ENCODE assay signal across 14 mouse cellular contexts in the genomic region with DNA sequence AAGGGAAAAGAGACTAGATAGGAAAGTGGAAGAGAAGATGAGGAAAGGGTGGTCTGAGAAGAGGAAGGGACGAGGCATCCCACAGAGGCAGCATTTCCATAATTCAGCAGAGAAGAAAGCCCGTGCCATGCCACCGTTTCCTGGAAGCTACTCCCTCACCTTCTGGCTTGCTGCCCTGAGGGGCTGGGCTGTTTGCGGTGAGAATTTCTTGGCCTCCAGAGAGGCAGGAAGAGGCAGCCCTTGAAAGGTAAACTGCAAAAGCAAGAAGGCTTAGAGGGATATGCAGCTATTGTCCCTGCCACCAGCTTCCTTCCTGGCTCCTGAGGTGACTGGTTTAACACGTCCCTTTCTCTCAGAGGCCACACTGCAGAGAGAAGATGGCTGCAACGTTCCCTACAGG.
DNase-seq lines count a peak whose midpoint lies in the region; ATAC-seq lines count a peak whose summit lies in the region.
"Had no signal": no experiment of that assay in that cellular context is flagged by ENCODE, and none has a peak within 500 bp of the region (broad histone marks: within the 10 kb centered on the region; RNA-seq: fewer than 3 reads in every experiment).

No protein-coding gene starts in this region.

- 39% methylated on average over 6 of the region's 6 CpGs for WGBS in forebrain, embryonic 12.5 days
- WGBS in forebrain, embryonic 11.5 days, result 43% methylated on average over 6 of the region's 6 CpGs
- 23% methylated on average over 6 of the region's 6 CpGs for WGBS in forebrain, embryonic 14.5 days
- WGBS in intestine, embryonic 16.5 days, result 30% methylated on average over 6 of the region's 6 CpGs

- no peaks in the 10 kb centered on the region for H3K27me3 ChIP-seq in forebrain, embryonic 12.5 days
- no peaks in the 10 kb centered on the region for H3K27me3 ChIP-seq in forebrain, embryonic 11.5 days (ENCODE audit: control insufficient read depth, insufficient read depth, low read length)
- no peaks in the 10 kb centered on the region for H3K27me3 ChIP-seq in forebrain, embryonic 14.5 days (replicated peaks; ENCODE audit: control insufficient read depth, insufficient read depth, low read length)
- H3K27me3 ChIP-seq in intestine, embryonic 16.5 days (replicated peaks; ENCODE audit: control insufficient read depth, insufficient read depth, low read length), result no peaks in the 10 kb centered on the region
- H3K27me3 ChIP-seq: embryonic facial prominence, embryonic 15.5 days; hindbrain, embryonic 15.5 days had no signal

- ATAC-seq in forebrain, embryonic 12.5 days (ENCODE audit: low FRiP score), result no peak
- no peak for ATAC-seq in forebrain, embryonic 11.5 days (replicated peaks; ENCODE audit: low FRiP score)
- no peak for ATAC-seq in forebrain, embryonic 14.5 days
- ATAC-seq in intestine, embryonic 16.5 days, result no peak

- no peak for DNase-seq in forebrain, embryonic 11.5 days (ENCODE audit: low spot score)
- DNase-seq in ovary, postnatal 14 days (ENCODE audit: low spot score), result peak; percentile 18
- no peak for DNase-seq in ovary, adult 18-20 months (ENCODE audit: low spot score)
- DNase-seq in forebrain, embryonic 14.5 days (ENCODE audit: low spot score), result peak; percentile 50
- DNase-seq in lung, postnatal 25 days (ENCODE audit: low spot score), result peak; percentile 4
- DNase-seq in layer of hippocampus, adult 11-12 months (ENCODE audit: low spot score), result no peak
- DNase-seq: adrenal gland, adult 8-10 months; liver; right cerebral cortex, postnatal 25 days had no signal

- no peaks in the 10 kb centered on the region for H3K9me3 ChIP-seq in forebrain, embryonic 12.5 days
- no peaks in the 10 kb centered on the region for H3K9me3 ChIP-seq in forebrain, embryonic 11.5 days (ENCODE audit: control insufficient read depth, low read length)
- no peaks in the 10 kb centered on the region for H3K9me3 ChIP-seq in forebrain, embryonic 14.5 days (replicated peaks; ENCODE audit: control insufficient read depth, low read length)
- H3K9me3 ChIP-seq in intestine, embryonic 16.5 days (ENCODE audit: control insufficient read depth, low read length), result no peaks in the 10 kb centered on the region
- H3K9me3 ChIP-seq: embryonic facial prominence, embryonic 15.5 days; heart, embryonic 10.5 days; hindbrain, embryonic 15.5 days had no signal

- H3K4me3 ChIP-seq in forebrain, embryonic 12.5 days (replicated peaks), result no peak overlapping the region
- H3K4me3 ChIP-seq in forebrain, embryonic 11.5 days (ENCODE audit: low read depth, low read length), result no peak overlapping the region
- H3K4me3 ChIP-seq in forebrain, embryonic 14.5 days (ENCODE audit: low read depth, low read length), result no peak overlapping the region
- H3K4me3 ChIP-seq in intestine, embryonic 16.5 days (ENCODE audit: low read length), result no peak overlapping the region
- H3K4me3 ChIP-seq: embryonic facial prominence, embryonic 15.5 days; heart, embryonic 10.5 days; hindbrain, embryonic 15.5 days had no signal

- H3K4me1 ChIP-seq in forebrain, embryonic 12.5 days, result peaks cover 30% of the 10 kb centered on the region
- no peaks in the 10 kb centered on the region; the same call in 1 of the 2 replicates for H3K4me1 ChIP-seq in forebrain, embryonic 11.5 days (replicated peaks; ENCODE audit: control insufficient read depth, insufficient read depth, low read length)
- peaks cover 31% of the 10 kb centered on the region for H3K4me1 ChIP-seq in forebrain, embryonic 14.5 days (ENCODE audit: control insufficient read depth, insufficient read depth, low read length)
- no peaks in the 10 kb centered on the region for H3K4me1 ChIP-seq in intestine, embryonic 16.5 days (ENCODE audit: control insufficient read depth, insufficient read depth, low read length)

- no peak overlapping the region for H3K4me2 ChIP-seq in forebrain, embryonic 12.5 days
- H3K4me2 ChIP-seq in forebrain, embryonic 11.5 days (ENCODE audit: low read depth, low read length, severe bottlenecking), result no peak overlapping the region
- no peak overlapping the region for H3K4me2 ChIP-seq in forebrain, embryonic 14.5 days (ENCODE audit: low read length)
- no peak overlapping the region for H3K4me2 ChIP-seq in intestine, embryonic 16.5 days (ENCODE audit: low read depth, low read length)
- H3K4me2 ChIP-seq: embryonic facial prominence, embryonic 15.5 days; hindbrain, embryonic 15.5 days had no signal

- H3K27ac ChIP-seq in forebrain, embryonic 12.5 days, result peak overlapping the region; percentile 44
- no peak overlapping the region for H3K27ac ChIP-seq in forebrain, embryonic 11.5 days (ENCODE audit: low read depth, low read length)
- H3K27ac ChIP-seq in forebrain, embryonic 14.5 days (ENCODE audit: low read depth, low read length), result no peak overlapping the region; the same call in 1 of the 2 replicates
- H3K27ac ChIP-seq in intestine, embryonic 16.5 days (ENCODE audit: low read length), result no peak overlapping the region
- H3K27ac ChIP-seq: embryonic facial prominence, embryonic 15.5 days; heart, embryonic 10.5 days; hindbrain, embryonic 15.5 days had no signal

- no peak overlapping the region for H3K9ac ChIP-seq in forebrain, embryonic 12.5 days
- no peak overlapping the region for H3K9ac ChIP-seq in forebrain, embryonic 11.5 days (ENCODE audit: low read length)
- H3K9ac ChIP-seq in forebrain, embryonic 14.5 days (ENCODE audit: low read length), result 0 out of 2 replicates have a peak overlapping the region, but pooled peaks have one; percentile 5
- no peak overlapping the region for H3K9ac ChIP-seq in intestine, embryonic 16.5 days (ENCODE audit: low read depth, low read length)
- H3K9ac ChIP-seq: embryonic facial prominence, embryonic 15.5 days; hindbrain, embryonic 15.5 days had no signal

- no peaks in the 10 kb centered on the region for H3K36me3 ChIP-seq in forebrain, embryonic 12.5 days (replicated peaks)
- H3K36me3 ChIP-seq in forebrain, embryonic 11.5 days (ENCODE audit: control insufficient read depth, insufficient read depth, low read length), result no peaks in the 10 kb centered on the region
- no peaks in the 10 kb centered on the region for H3K36me3 ChIP-seq in forebrain, embryonic 14.5 days (ENCODE audit: control insufficient read depth, insufficient read depth, low read length)
- H3K36me3 ChIP-seq in intestine, embryonic 16.5 days (ENCODE audit: control insufficient read depth, insufficient read depth, low read length), result no peaks in the 10 kb centered on the region
- H3K36me3 ChIP-seq: embryonic facial prominence, embryonic 15.5 days; heart, embryonic 10.5 days; hindbrain, embryonic 15.5 days had no signal

Comparison
In these comparisons a context has a peak if more than half of its experiments do, and no peak if none do; other contexts are left out.
1. DNase-seq: peak in ovary, postnatal 14 days (single experiment), forebrain, embryonic 14.5 days (single experiment) and lung, postnatal 25 days (single experiment); none in forebrain, embryonic 11.5 days (single experiment), ovary, adult 18-20 months (single experiment) and layer of hippocampus, adult 11-12 months (single experiment).